Mouse (Mus musculus): ENCODE measurements around the gene Pde8b. TPM values are rescaled to one million over a fixed set of nuclear protein-coding genes. Genes with fewer than 3 reads are reported as not detected.

Pde8b gene
- polyA plus RNA-seq, 1 experiment from 2014 or later, result 5.3 TPM

DNA sequence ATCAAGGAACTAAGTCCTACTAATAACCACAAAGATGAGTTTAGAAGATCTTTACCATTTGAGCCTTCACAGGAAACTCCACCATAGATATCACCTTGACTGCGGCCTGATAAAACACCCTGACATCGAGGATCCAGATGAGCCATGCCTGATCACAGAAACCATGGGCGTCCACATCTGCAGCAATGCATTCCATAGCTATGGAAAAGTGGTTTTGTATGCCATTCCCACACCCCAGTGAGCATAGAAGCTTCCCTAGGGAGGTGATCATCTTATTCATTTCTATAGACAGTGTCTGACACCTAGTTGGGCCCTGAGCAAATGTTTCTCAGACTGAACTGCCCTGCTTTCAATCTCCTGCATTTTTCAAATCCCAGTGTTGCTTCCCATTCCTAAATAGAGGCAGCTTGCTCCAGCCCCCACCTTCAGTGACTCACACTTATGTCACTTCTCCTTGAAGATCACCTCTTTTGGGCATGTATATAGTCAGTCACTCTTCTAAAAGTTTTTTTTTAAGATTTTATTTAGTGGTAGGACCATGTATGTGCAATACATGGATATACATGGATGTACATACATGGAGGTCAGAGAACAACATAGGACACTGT, 47.9 kb downstream of the Pde8b start:
- no peak overlapping the region for H3K4me3 ChIP-seq
- H3K27ac ChIP-seq, result no peak overlapping the region
- WGBS, result 92% methylated on average over 3 of the region's 3 CpGs
- no peak overlapping the region for H3K4me2 ChIP-seq (replicated peaks)
- no peaks in the 10 kb centered on the region for H3K4me1 ChIP-seq
- no peak for ATAC-seq (ENCODE audit: low FRiP score, low read depth)
- H3K9ac ChIP-seq, result no peak overlapping the region
- no peaks in the 10 kb centered on the region for H3K36me3 ChIP-seq
- no peaks in the 10 kb centered on the region for H3K27me3 ChIP-seq (replicated peaks)
- no peaks in the 10 kb centered on the region for H3K9me3 ChIP-seq

DNA sequence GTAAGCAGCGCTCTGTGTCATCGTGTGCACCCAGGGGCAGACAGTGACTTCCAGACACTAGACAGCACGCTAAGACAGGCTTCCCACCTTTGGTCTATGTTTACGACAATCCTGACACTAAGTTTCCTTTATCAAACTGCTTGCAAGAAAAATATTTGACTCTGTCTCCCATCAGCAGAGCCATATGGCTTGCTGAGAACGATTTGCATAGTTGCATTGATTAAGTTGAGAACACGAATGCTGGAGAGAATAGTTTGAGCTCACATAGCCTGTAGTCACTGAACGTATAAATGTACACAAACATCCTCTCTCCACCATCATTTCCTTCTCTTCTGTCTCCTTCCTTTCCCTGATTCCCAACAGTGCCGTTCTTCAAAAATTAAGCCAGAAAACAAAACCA, 49.3 kb downstream of the Pde8b start:
- ATAC-seq (ENCODE audit: low FRiP score, low read depth), result no peak
- no peak overlapping the region for H3K27ac ChIP-seq

DNA sequence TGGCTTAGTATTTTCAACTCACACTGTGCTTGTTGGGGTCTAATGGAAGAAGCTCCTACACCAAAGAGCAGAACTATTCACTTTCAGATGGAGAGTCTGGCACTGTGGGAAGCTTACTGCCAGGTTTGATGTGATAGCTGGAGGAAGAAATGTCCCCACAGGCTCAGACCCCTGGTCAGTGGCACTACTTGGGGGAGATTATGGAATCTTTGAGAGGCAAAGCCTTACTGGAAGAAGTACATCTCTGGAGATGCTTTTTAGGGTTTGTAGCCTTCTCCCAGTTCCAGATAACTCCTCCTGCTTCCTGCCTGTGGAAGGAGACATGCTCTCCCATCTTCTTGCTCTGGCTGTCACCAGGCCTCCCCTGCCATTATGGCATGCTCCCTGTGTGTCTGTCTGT, 50.1 kb downstream of the Pde8b start:
- H3K9me3 ChIP-seq, result no peaks in the 10 kb centered on the region
- no peak overlapping the region for H3K4me3 ChIP-seq
- peaks cover 3% of the 10 kb centered on the region for H3K4me1 ChIP-seq
- H3K27me3 ChIP-seq (replicated peaks), result no peaks in the 10 kb centered on the region
- no peak for ATAC-seq (ENCODE audit: low FRiP score, low read depth)
- no peaks in the 10 kb centered on the region for H3K36me3 ChIP-seq
- no peak overlapping the region for H3K4me2 ChIP-seq (replicated peaks)
- H3K27ac ChIP-seq, result no peak overlapping the region
- no peak overlapping the region for H3K9ac ChIP-seq

More for the DNA sequence above, 49.3 kb downstream of the Pde8b start:
- Histone ChIP-seq H3K4me1 (peaks cover under 1% of the 10 kb centered on the region), H3K4me3 (no peak overlapping the region), H3K4me2 (replicated peaks) (no peak overlapping the region), H3K36me3 (no peaks in the 10 kb centered on the region), H3K9me3 (no peaks in the 10 kb centered on the region), H3K27me3 (replicated peaks) (no peaks in the 10 kb centered on the region), H3K9ac (no peak overlapping the region)
- WGBS, result 82% methylated on average over 8 of the region's 8 CpGs

DNA sequence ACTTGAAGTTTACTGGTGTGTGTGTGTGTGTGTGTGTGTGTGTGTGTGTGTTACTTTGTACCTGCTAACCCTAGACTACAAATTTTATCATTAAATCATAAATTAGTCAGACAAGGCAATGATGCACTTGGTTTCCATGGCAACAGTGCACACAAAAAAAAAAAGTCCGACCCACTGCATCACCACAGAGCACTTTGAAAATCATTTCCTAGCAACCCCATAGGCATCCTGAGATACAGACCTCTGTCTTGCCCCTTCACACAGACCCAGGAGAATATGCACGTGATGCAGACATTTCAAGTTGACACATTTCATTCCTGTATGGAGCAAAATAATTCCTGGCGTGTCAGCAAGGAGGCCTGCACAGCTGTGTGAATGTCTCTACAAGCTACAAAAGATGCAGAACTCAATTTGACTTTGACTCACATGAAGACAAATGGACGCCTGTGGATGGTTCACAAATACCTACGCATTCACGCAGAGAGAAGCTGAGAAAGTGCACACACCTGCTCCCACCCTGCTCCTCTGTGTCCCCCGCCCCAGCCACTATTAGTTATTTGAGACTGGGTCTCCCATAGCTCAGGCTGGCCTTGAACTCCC, 53.9 kb downstream of the Pde8b start:
- Histone ChIP-seq H3K9ac (no peak overlapping the region), H3K27ac (no peak overlapping the region), H3K36me3 (no peaks in the 10 kb centered on the region), H3K4me3 (no peak overlapping the region), H3K9me3 (no peaks in the 10 kb centered on the region), H3K27me3 (replicated peaks) (no peaks in the 10 kb centered on the region), H3K4me1 (peaks cover 3% of the 10 kb centered on the region), H3K4me2 (replicated peaks) (no peak overlapping the region)
- 56% methylated on average over 7 of the region's 7 CpGs for WGBS
- no peak for ATAC-seq (ENCODE audit: low FRiP score, low read depth)

DNA sequence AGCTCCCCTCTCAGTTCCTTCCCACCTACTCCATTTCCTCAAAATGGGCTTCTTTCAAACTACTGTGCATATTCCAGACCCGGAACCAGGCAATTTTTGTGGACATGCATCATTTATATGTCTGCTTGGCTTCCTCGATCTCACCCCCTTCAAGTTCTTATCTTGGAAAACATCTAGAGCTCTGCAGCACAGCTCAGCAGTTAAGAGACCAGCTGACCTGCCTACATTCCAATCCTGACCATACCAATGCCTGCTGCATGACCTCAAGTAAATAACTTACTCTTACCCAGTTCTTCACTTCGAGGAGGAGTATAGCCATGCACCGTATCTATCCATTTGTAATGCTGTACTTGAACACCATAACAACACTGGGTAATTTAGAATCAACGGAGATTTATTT, 58.2 kb downstream of the Pde8b start:
- no peak overlapping the region for H3K9ac ChIP-seq
- H3K36me3 ChIP-seq, result no peaks in the 10 kb centered on the region
- WGBS, result 92% methylated on average over 5 of the region's 5 CpGs
- H3K9me3 ChIP-seq, result no peaks in the 10 kb centered on the region
- H3K4me1 ChIP-seq, result peaks cover 3% of the 10 kb centered on the region
- H3K4me3 ChIP-seq, result no peak overlapping the region
- no peak for ATAC-seq (ENCODE audit: low FRiP score, low read depth)
- H3K27me3 ChIP-seq (replicated peaks), result no peaks in the 10 kb centered on the region
- no peak overlapping the region for H3K27ac ChIP-seq
- no peak overlapping the region for H3K4me2 ChIP-seq (replicated peaks)

DNA sequence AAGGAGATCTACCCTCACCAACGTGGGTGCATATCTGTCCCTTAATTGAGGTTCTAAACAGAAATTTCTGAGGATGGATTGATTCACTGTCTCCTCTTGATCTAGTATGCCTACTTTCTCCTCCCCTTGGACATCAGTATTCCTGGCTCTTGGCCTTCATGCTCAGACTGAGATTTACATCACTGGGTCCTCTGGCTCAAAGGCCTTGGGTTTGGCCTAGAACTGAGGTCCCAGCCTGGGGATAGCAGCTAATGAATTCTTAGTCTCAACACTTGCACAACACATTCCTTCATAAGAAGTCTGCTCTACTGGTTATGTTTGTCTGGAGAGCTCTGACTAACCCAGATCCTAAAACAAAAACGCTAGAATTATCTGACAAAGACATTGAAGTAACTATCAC, 61.0 kb downstream of the Pde8b start:
- Histone ChIP-seq H3K36me3 (no peaks in the 10 kb centered on the region), H3K27me3 (replicated peaks) (no peaks in the 10 kb centered on the region), H3K9me3 (no peaks in the 10 kb centered on the region), H3K4me3 (no peak overlapping the region), H3K4me2 (replicated peaks) (no peak overlapping the region), H3K27ac (no peak overlapping the region), H3K9ac (no peak overlapping the region), H3K4me1 (no peaks in the 10 kb centered on the region)
- WGBS, result 90% methylated on average over 2 of the region's 2 CpGs
- no peak for ATAC-seq (ENCODE audit: low FRiP score, low read depth)

DNA sequence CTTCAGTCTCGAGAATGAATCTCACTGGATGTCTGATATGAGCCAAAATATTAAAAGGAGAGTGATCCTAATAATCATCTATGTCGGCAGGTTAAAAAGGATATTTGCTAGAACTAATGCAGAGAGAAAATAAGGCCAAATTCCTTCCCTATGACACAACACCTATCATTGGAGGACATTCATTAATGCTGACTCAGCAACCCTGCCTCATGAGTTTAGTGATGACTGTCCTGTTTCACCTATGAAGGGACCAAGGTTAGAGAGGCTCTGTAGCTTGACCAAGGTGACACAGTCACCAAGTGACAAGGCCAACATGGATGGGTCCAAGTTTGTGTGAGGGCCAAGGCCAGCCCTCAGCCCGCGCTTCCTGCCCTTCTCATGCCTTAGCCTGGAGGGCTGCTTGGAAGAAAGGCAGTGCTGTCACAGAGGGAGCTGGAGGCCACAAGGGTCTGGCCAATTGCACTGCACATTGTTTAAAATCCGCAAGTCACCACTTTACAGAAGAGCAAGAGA, 62.9 kb downstream of the Pde8b start:
- no peak overlapping the region for H3K4me3 ChIP-seq
- H3K36me3 ChIP-seq, result no peaks in the 10 kb centered on the region
- WGBS, result 91% methylated on average over 5 of the region's 5 CpGs
- H3K27ac ChIP-seq, result no peak overlapping the region
- no peak overlapping the region for H3K4me2 ChIP-seq (replicated peaks)
- H3K9ac ChIP-seq, result no peak overlapping the region
- no peaks in the 10 kb centered on the region for H3K9me3 ChIP-seq
- H3K4me1 ChIP-seq, result no peaks in the 10 kb centered on the region
- H3K27me3 ChIP-seq (replicated peaks), result no peaks in the 10 kb centered on the region
- no peak for ATAC-seq (ENCODE audit: low FRiP score, low read depth)

DNA sequence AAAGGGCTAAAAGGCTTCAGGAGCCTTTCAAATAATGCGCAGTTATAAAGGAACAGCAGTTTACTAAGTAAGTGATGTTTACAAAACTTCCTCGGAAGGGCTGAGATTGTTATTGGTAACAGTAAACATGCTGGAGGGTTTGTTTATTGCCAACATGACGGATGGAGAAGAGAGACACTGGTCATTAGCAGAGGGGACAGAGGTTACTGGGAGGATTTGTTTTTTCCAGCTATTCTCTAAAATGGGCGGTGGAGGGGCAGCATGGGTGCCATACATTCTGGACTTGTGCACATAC, 63.4 kb downstream of the Pde8b start:
- Histone ChIP-seq H3K36me3 (no peaks in the 10 kb centered on the region), H3K27me3 (replicated peaks) (no peaks in the 10 kb centered on the region), H3K9me3 (no peaks in the 10 kb centered on the region), H3K9ac (no peak overlapping the region), H3K4me2 (replicated peaks) (no peak overlapping the region), H3K4me1 (no peaks in the 10 kb centered on the region), H3K4me3 (no peak overlapping the region), H3K27ac (no peak overlapping the region)
- WGBS, result 57% methylated on average over 4 of the region's 4 CpGs
- no peak for ATAC-seq (ENCODE audit: low FRiP score, low read depth)

DNA sequence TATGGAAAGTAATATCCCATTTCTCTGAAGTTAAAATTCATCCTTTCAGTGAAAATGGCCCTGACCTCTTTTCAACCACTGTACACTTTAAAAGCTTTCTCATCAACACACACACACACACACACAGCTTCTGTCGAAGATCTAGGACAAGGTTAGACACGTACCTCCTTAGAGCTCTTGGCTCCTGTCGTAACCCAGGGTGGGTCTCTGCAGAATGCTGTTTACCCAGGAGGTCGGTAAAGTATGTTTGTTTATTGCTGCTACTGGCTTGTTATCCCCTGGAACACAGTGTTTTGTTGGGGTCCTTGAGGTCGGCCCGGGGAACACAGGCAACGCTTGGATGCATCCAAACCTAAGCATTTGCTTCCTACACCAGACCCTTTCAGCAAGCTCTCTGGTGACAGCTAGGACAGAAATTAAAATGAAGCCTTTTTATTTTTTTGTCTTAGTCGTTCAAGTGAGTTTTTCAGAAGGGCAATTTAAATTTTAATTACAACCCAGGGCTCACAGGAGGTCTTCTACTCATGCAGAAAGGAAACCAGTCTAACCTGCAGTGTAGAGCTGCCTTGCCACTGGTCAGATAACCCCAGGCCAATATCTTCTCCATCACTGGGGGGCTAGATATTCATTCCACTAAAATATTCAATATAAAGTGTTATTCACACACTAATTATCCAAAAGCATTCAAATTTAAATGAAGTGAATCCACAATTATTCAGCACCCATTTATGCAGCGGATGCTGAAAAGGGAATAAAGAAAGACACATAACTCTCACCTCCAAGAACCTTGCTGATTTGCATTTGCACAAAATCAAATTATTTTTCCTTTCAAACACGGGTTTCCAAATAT, 64.0 kb downstream of the Pde8b start:
- H3K4me2 ChIP-seq (replicated peaks), result no peak overlapping the region
- no peak for ATAC-seq (ENCODE audit: low FRiP score, low read depth)
- WGBS, result 35% methylated on average over 10 of the region's 10 CpGs
- no peaks in the 10 kb centered on the region for H3K4me1 ChIP-seq
- H3K9me3 ChIP-seq, result no peaks in the 10 kb centered on the region
- no peak overlapping the region for H3K9ac ChIP-seq
- no peak overlapping the region for H3K4me3 ChIP-seq
- no peaks in the 10 kb centered on the region for H3K27me3 ChIP-seq (replicated peaks)
- H3K36me3 ChIP-seq, result no peaks in the 10 kb centered on the region
- no peak overlapping the region for H3K27ac ChIP-seq

DNA sequence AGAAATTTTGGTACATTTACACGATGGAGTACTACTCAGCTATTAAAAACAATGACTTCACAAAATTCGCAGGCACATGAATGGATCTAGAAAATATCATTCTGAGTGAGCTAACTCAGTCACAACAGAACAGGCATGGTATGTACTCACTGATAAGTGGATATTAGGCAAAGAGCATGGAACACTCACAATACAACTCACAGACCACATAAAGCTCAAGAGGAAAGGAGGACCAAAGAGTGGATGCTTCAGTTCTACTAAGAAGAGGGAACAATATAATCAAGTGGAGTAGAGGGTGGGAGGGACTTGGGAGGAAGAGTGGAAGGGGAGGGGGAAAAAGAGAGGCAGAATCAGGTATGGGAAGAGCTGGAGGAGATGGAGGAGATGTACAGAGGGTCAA, 66.5 kb downstream of the Pde8b start:
- Histone ChIP-seq H3K4me3 (no peak overlapping the region), H3K36me3 (no peaks in the 10 kb centered on the region), H3K4me1 (no peaks in the 10 kb centered on the region), H3K9me3 (no peaks in the 10 kb centered on the region), H3K4me2 (replicated peaks) (no peak overlapping the region), H3K9ac (no peak overlapping the region), H3K27me3 (replicated peaks) (no peaks in the 10 kb centered on the region), H3K27ac (no peak overlapping the region)
- WGBS, result 85% methylated on average over 2 of the region's 2 CpGs
- ATAC-seq (ENCODE audit: low FRiP score, low read depth), result no peak

DNA sequence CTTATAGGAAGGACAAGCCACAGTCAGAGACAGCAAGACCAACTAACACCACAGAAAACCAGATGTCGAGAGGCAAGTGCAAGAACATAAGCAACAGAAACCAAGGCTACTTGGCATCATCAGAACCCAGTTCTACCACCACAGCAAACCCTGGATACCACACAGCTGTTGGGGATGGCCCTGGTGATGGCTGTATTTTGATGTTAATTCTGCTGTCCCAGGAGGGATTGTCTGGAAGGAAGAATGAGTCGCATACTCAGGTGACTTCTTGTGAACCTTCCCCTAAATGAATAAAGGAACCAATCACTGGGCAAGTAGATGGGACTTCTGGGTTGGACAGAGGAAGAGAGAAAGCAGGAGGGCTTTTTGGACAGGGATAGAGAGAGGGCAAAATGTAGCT, 69.9 kb downstream of the Pde8b start:
- Histone ChIP-seq H3K9ac (no peak overlapping the region), H3K4me1 (no peaks in the 10 kb centered on the region), H3K27me3 (replicated peaks) (no peaks in the 10 kb centered on the region), H3K9me3 (no peaks in the 10 kb centered on the region), H3K27ac (no peak overlapping the region), H3K4me3 (no peak overlapping the region), H3K36me3 (no peaks in the 10 kb centered on the region), H3K4me2 (replicated peaks) (no peak overlapping the region)
- ATAC-seq (ENCODE audit: low FRiP score, low read depth), result no peak
- 91% methylated on average over 2 of the region's 2 CpGs for WGBS

DNA sequence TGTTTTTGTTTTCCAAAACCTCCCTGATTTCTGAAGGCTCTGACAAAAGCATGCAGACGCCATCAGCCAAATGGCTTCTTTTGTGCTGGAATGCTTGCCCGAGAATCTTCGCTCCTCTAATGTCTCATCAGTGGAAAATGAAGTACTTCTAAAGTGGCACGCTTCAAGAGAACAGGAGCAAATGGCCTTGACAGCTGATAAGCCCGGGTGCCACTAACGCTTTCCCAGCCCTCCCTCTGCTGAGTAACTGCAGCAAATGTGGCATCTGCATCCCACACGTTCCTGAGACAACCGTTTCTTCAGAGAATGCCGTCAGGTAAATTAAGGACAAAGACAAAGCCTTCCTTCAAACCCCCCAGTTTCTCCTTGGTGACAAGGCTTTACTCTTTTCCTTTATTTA, 72.8 kb downstream of the Pde8b start:
- Histone ChIP-seq H3K36me3 (no peaks in the 10 kb centered on the region), H3K27me3 (replicated peaks) (no peaks in the 10 kb centered on the region), H3K4me2 (replicated peaks) (no peak overlapping the region), H3K27ac (no peak overlapping the region), H3K9ac (no peak overlapping the region), H3K4me1 (no peaks in the 10 kb centered on the region), H3K4me3 (no peak overlapping the region), H3K9me3 (no peaks in the 10 kb centered on the region)
- 66% methylated on average over 9 of the region's 9 CpGs for WGBS
- ATAC-seq (ENCODE audit: low FRiP score, low read depth), result no peak
